Mouse (Mus musculus) heart, embryonic 14.5 days (tissue): Measurements from ENCODE around the gene Gm21972. TPM values are rescaled to one million over a fixed set of nuclear protein-coding genes. Genes with fewer than 3 reads are reported as not detected.

Experiments used
- ATAC-seq: fragments of 200-750 bp; cut with Nextera tagmentation; 2 replicates; pipeline ENCODE4 v1.8.0; 2017; ENCODE audit warnings: low read depth, moderate TSS enrichment; ENCODE audit not compliant: insufficient number of reproducible peaks, insufficient read depth, low FRiP score
- H3K27ac ChIP-seq, 2 experiments: fragments of 200-500 bp in 1 of 2; fragments of 300-500 bp in 1 of 2; sonication (generic) in 1 of 2; replicated peaks in 1 of 2; 2 replicates each; pipeline ENCODE4 v1.5.1; 2012 to 2014; ENCODE audit warnings: low read depth in 2 of 2, low read length in 2 of 2, control low read depth in 1 of 2, mild to moderate bottlenecking in 1 of 2, mixed read lengths in 1 of 2; ENCODE audit not compliant: control insufficient read depth in 1 of 2, insufficient read depth in 1 of 2
- H3K27me3 ChIP-seq: fragments of 300-500 bp; sonication (generic); 2 replicates; pipeline ENCODE4 v1.6.1; 2014; ENCODE audit warnings: mild to moderate bottlenecking, low read length, control low read depth; ENCODE audit not compliant: control insufficient read depth, insufficient read depth
- H3K36me3 ChIP-seq: fragments of 300-500 bp; sonication (generic); 2 replicates; pipeline ENCODE4 v1.6.1; 2014; ENCODE audit warnings: mild to moderate bottlenecking, control low read depth, low read length, mixed read lengths; ENCODE audit not compliant: control insufficient read depth, insufficient read depth
- H3K4me1 ChIP-seq, 2 experiments: fragments of 200-500 bp in 1 of 2; fragments of 300-500 bp in 1 of 2; sonication (generic) in 1 of 2; 2 replicates each; pipeline ENCODE4 v1.6.1; 2012 to 2014; ENCODE audit warnings: low read length in 2 of 2, control low read depth in 1 of 2, mixed read lengths in 1 of 2; ENCODE audit not compliant: control insufficient read depth in 2 of 2, insufficient read depth in 2 of 2
- H3K4me2 ChIP-seq: fragments of 300-500 bp; sonication (generic); 2 replicates; pipeline ENCODE4 v1.6.1; 2014; ENCODE audit warnings: mild to moderate bottlenecking, low read length
- H3K4me3 ChIP-seq, 2 experiments: fragments of 200-500 bp in 1 of 2; fragments of 300-500 bp in 1 of 2; sonication (generic) in 1 of 2; 2 replicates each; pipeline ENCODE4 v1.5.1; 2012 to 2014; ENCODE audit warnings: low read length in 2 of 2, mild to moderate bottlenecking in 2 of 2, control low read depth in 1 of 2, low read depth in 1 of 2, moderate library complexity in 1 of 2; ENCODE audit not compliant: control insufficient read depth in 1 of 2, insufficient read depth in 1 of 2
- H3K9ac ChIP-seq: fragments of 300-500 bp; sonication (generic); 2 replicates; pipeline ENCODE4 v1.6.1; 2014; ENCODE audit warnings: mild to moderate bottlenecking, low read length
- H3K9me3 ChIP-seq: fragments of 300-500 bp; sonication (generic); 2 replicates; pipeline ENCODE4 v1.6.1; 2016; ENCODE audit warnings: low read length, control low read depth; ENCODE audit not compliant: control insufficient read depth
- WGBS: fragments of 180-500 bp; shearing (Covaris S2); extraction: QIAGEN DNeasy Blood & Tissue Kit; methylation state at CpG from one replicate; pipeline ENCODE4 v1.1.7; 2014; 5-methylcytosine and 5-hydroxymethylcytosine counted together
- polyA plus RNA-seq: library from polyadenylated mRNA; unstranded; fragments of >200 nt; fragmentation: Nextera tagmentation; extraction: Ambion mirVana; gene quantifications from 2 replicates; pipeline ENCODE4 v1.2.1, GENCODE M21; 2014

The Gm21972 gene
- not detected in 2 replicates for polyA plus RNA-seq

GRCm38 (mm10) chr1:86133337-86133736, at the start of gene Gm21972:
Gene Gm21972, plus strand, starts transcription at chr1:86133637.
- peaks cover 93% of the 10 kb centered on the region for H3K36me3 ChIP-seq
- H3K4me1 ChIP-seq: no peaks in the 10 kb centered on the region
- H3K27me3 ChIP-seq: no peaks in the 10 kb centered on the region
- no peak within 1 kb of the TSS for H3K4me3 ChIP-seq
- H3K27ac ChIP-seq: no peak within 1 kb of the TSS
- no peak for ATAC-seq
- no peaks in the 10 kb centered on the region for H3K9me3 ChIP-seq
- H3K9ac ChIP-seq: no peak within 1 kb of the TSS
- H3K4me2 ChIP-seq: no peak within 1 kb of the TSS
- WGBS: 95% methylated on average over 4 of the region's 4 CpGs

DNA sequence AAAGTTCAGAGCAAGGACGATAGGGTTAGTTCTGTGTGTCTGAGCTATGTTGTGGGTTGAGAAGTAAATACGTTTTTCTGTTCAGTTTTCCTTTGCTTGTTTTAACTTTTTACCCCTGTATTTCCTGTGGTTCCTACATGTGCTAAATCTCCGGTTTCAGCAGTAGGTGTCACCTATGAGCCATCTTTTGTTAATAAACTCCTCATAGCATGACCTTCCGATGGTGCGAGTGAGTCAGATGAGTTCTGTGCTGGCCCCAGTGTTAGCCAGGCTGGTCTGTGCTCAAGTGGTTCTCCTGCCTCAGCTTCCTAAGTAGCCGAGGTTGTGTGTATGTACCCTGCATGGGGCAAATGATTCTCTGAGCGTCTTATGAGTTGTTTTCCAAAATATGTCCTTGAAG, 39.0 kb upstream of the Gm21972 start:
- no peak overlapping the region for H3K9ac ChIP-seq
- no peak overlapping the region for H3K27ac ChIP-seq
- no peak for ATAC-seq
- H3K4me3 ChIP-seq: no peak overlapping the region
- H3K4me1 ChIP-seq: no peaks in the 10 kb centered on the region
- peaks cover 91% of the 10 kb centered on the region for H3K36me3 ChIP-seq
- no peaks in the 10 kb centered on the region for H3K9me3 ChIP-seq
- WGBS: 80% methylated on average over 7 of the region's 7 CpGs
- no peaks in the 10 kb centered on the region for H3K27me3 ChIP-seq
- H3K4me2 ChIP-seq: no peak overlapping the region

- H3K4me2 ChIP-seq: no peak overlapping the region
- WGBS: 87% methylated on average over 1 of the region's 1 CpGs
Observed at GRCm38 (mm10) chr1:86105054-86105453, 28.4 kb upstream of the Gm21972 start.

GRCm38 (mm10) chr1:86111779-86112178, 21.7 kb upstream of the Gm21972 start, which contains the start of gene Htr2b:
Gene Htr2b, minus strand, starts transcription at chr1:86111970.
- Histone ChIP-seq H3K27ac (no peak within 1 kb of the TSS), H3K9me3 (no peaks in the 10 kb centered on the region), H3K4me3 (no peak within 1 kb of the TSS), H3K4me2 (no peak within 1 kb of the TSS), H3K27me3 (no peaks in the 10 kb centered on the region), H3K36me3 (peaks cover 25% of the 10 kb centered on the region), H3K9ac (no peak within 1 kb of the TSS), H3K4me1 (0 out of 4 replicates have a peak, but pooled peaks cover 0 to 4% of the 10 kb centered on the region in 2 experiments)
- ATAC-seq: no peak
- 64% methylated on average over 6 of the region's 6 CpGs for WGBS

More at GRCm38 (mm10) chr1:86105054-86105453, 28.4 kb upstream of the Gm21972 start:
- Histone ChIP-seq H3K4me3 (no peak overlapping the region), H3K9me3 (no peaks in the 10 kb centered on the region), H3K27ac (no peak overlapping the region), H3K36me3 (peaks cover 41% of the 10 kb centered on the region), H3K9ac (no peak overlapping the region), H3K4me1 (no peaks in the 10 kb centered on the region), H3K27me3 (no peaks in the 10 kb centered on the region)
- no peak for ATAC-seq

- ATAC-seq: no peak
- no peak overlapping the region for H3K9ac ChIP-seq
- H3K9me3 ChIP-seq: no peaks in the 10 kb centered on the region
- 0 out of 4 replicates have a peak, but pooled peaks cover 0 to 4% of the 10 kb centered on the region in 2 experiments for H3K4me1 ChIP-seq
- 79% methylated on average over 3 of the region's 3 CpGs for WGBS
- no peaks in the 10 kb centered on the region for H3K27me3 ChIP-seq
- H3K4me3 ChIP-seq: no peak overlapping the region
- H3K27ac ChIP-seq: no peak overlapping the region
- H3K36me3 ChIP-seq: peaks cover 34% of the 10 kb centered on the region
- H3K4me2 ChIP-seq: no peak overlapping the region
Observed at GRCm38 (mm10) chr1:86114141-86114540, 19.3 kb upstream of the Gm21972 start.

DNA sequence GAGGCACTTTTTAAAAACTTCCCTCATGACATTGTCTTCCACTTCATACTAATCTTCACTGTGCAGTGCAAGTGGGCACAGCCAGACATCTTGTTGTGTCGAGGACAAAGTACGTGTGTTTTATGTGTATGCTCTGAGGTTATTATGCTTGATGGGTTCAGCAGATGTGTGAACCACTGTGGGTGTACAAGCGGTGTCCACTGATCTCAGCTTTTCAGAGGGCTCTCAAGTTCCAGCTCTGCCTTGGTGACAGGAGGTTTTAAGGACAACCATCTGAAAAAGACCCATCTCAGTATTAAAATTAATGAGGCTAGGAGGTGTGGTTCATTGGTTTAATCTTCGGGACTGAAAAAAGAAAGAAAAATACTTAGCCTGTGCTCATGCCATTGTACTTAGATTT, 13.9 kb upstream of the Gm21972 start:
- 87% methylated on average over 4 of the region's 4 CpGs for WGBS

GRCm38 (mm10) chr1:86126036-86126435, 7.4 kb upstream of the Gm21972 start:
- H3K4me2 ChIP-seq: no peak overlapping the region
- 96% methylated on average over 2 of the region's 2 CpGs for WGBS
- H3K9ac ChIP-seq: no peak overlapping the region
- peaks cover 96% of the 10 kb centered on the region for H3K36me3 ChIP-seq
- no peaks in the 10 kb centered on the region for H3K4me1 ChIP-seq
- no peak for ATAC-seq
- no peaks in the 10 kb centered on the region for H3K9me3 ChIP-seq
- H3K27me3 ChIP-seq: no peaks in the 10 kb centered on the region
- no peak overlapping the region for H3K4me3 ChIP-seq
- no peak overlapping the region for H3K27ac ChIP-seq

More for the DNA sequence above, 13.9 kb upstream of the Gm21972 start:
- Histone ChIP-seq H3K27ac (no peak overlapping the region), H3K4me2 (no peak overlapping the region), H3K27me3 (no peaks in the 10 kb centered on the region), H3K4me1 (no peaks in the 10 kb centered on the region), H3K36me3 (peaks cover 79% of the 10 kb centered on the region), H3K4me3 (no peak overlapping the region), H3K9me3 (no peaks in the 10 kb centered on the region), H3K9ac (no peak overlapping the region)
- no peak for ATAC-seq

GRCm38 (mm10) chr1:86135315-86135714, 1.9 kb downstream of the Gm21972 start:
- H3K4me3 ChIP-seq: no peak overlapping the region
- H3K4me1 ChIP-seq: no peaks in the 10 kb centered on the region
- H3K9ac ChIP-seq: no peak overlapping the region
- no peak overlapping the region for H3K27ac ChIP-seq
- no peaks in the 10 kb centered on the region for H3K9me3 ChIP-seq
- ATAC-seq: no peak
- peaks cover 91% of the 10 kb centered on the region for H3K36me3 ChIP-seq
- no peak overlapping the region for H3K4me2 ChIP-seq
- H3K27me3 ChIP-seq: no peaks in the 10 kb centered on the region
- 90% methylated on average over 6 of the region's 6 CpGs for WGBS
